Mouse (Mus musculus): ENCODE results near the gene Galnt9. TPM values are rescaled to one million over a fixed set of nuclear protein-coding genes. Genes with fewer than 3 reads are reported as not detected.

Galnt9 gene
- polyA plus RNA-seq, 1 experiment from 2014 or later: 5.6 TPM

GRCm38 (mm10) chr5:110582647-110583538 lies 38.7 kb downstream of the Galnt9 start:
- H3K9me3 ChIP-seq (ENCODE audit: control insufficient read depth, low read length): no peaks in the 10 kb centered on the region
- no peak for DNase-seq (ENCODE audit: low spot score)

DNA sequence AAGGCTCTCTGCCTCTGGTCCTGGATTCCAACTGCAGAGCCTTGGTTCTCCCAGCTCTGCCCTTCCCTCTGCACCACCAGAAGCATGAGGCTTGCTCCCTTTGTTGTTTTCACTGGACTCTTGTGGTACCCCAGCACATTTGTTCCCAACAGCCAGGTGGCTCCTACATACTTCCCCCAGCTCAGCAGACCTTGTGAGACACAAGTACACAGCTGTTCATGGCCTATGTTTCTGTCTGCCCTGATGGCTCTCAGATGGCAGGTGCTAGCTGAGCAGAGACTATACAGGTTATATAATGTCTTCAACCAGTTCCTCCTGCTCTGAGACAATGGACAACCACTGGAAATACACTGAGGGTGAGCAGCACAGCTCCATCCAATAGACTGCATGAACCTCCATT lies 43.3 kb downstream of the Galnt9 start:
- no peaks in the 10 kb centered on the region for H3K27me3 ChIP-seq (ENCODE audit: control insufficient read depth, insufficient read depth, low read length)
- H3K9me3 ChIP-seq (ENCODE audit: control insufficient read depth, low read length): no peaks in the 10 kb centered on the region
- no peak overlapping the region for H3K27ac ChIP-seq (ENCODE audit: low read depth, low read length)
- H3K4me3 ChIP-seq (ENCODE audit: low read depth, low read length): no peak overlapping the region
- H3K4me1 ChIP-seq (ENCODE audit: control insufficient read depth, insufficient read depth, low read length): no peaks in the 10 kb centered on the region
- ATAC-seq (ENCODE audit: insufficient read depth, low FRiP score, low TSS enrichment) (no peak), DNase-seq (ENCODE audit: low spot score) (no peak)
- H3K9ac ChIP-seq (ENCODE audit: low read length): no peak overlapping the region
- H3K4me2 ChIP-seq (ENCODE audit: low read depth): no peak overlapping the region
- no peaks in the 10 kb centered on the region for H3K36me3 ChIP-seq (ENCODE audit: control insufficient read depth, insufficient read depth, low read length)

More at GRCm38 (mm10) chr5:110582647-110583538, 38.7 kb downstream of the Galnt9 start:
- H3K4me3 ChIP-seq (ENCODE audit: low read depth, low read length): no peak overlapping the region
- H3K27ac ChIP-seq (ENCODE audit: low read depth, low read length): no peak overlapping the region
- H3K4me1 ChIP-seq (ENCODE audit: control insufficient read depth, insufficient read depth, low read length): no peaks in the 10 kb centered on the region
- WGBS: 81% methylated on average over 10 of the region's 10 CpGs
- no peaks in the 10 kb centered on the region for H3K27me3 ChIP-seq (ENCODE audit: control insufficient read depth, insufficient read depth, low read length)
- ATAC-seq (ENCODE audit: insufficient read depth, low FRiP score, low TSS enrichment): no peak
- H3K9ac ChIP-seq (ENCODE audit: low read length): no peak overlapping the region
- no peak overlapping the region for H3K4me2 ChIP-seq (ENCODE audit: low read depth)
- no peaks in the 10 kb centered on the region for H3K36me3 ChIP-seq (ENCODE audit: control insufficient read depth, insufficient read depth, low read length)

DNA sequence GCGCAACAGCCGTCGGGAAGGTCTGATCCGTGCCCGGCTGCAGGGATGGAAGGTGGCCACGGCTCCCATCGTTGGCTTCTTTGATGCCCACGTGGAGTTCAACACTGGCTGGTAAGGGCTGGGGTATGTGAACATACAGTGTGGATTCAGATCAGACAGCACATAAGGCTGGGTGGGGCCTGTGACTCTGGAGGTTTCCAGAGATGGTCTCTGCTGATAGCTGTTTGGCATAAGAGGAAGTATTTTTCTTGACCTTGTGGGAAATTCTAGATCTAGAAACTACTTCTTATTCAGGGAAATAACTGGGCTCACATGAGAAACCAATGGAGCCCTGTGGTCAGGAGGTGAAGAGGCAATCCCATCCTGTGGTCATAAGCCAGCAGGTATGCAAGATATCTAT lies 45.7 kb downstream of the Galnt9 start:
- no peak for DNase-seq (ENCODE audit: low spot score)
- H3K27ac ChIP-seq (ENCODE audit: low read depth, low read length): no peak overlapping the region
- 90% methylated on average over 8 of the region's 8 CpGs for WGBS
- no peaks in the 10 kb centered on the region for H3K36me3 ChIP-seq (ENCODE audit: control insufficient read depth, insufficient read depth, low read length)
- no peak overlapping the region for H3K4me2 ChIP-seq (ENCODE audit: low read depth)
- H3K9me3 ChIP-seq (ENCODE audit: control insufficient read depth, low read length): no peaks in the 10 kb centered on the region
- H3K27me3 ChIP-seq (ENCODE audit: control insufficient read depth, insufficient read depth, low read length): no peaks in the 10 kb centered on the region
- H3K4me1 ChIP-seq (ENCODE audit: control insufficient read depth, insufficient read depth, low read length): no peaks in the 10 kb centered on the region
- no peak overlapping the region for H3K4me3 ChIP-seq (ENCODE audit: low read depth, low read length)
- no peak for ATAC-seq (ENCODE audit: insufficient read depth, low FRiP score, low TSS enrichment)
- no peak overlapping the region for H3K9ac ChIP-seq (ENCODE audit: low read length)

DNA sequence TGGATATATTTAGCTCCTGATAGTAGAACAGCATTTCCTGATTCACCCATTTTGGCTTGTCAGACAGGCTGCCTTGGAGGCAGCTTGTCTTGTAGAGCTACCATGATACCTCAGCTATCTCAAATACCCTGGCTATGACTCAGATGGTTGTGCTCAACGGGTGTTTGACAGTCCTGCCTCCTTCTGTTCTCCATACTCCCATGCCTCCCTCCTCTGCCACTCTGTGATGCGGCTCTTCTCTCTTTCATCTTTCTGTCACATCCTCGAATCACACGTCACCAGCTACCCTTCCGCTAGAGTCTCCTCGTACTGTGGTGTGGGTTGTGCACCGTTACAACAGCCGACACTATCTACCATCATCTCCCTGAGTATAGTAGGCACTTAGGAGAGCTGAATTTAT lies 50.3 kb downstream of the Galnt9 start:
- 90% methylated on average over 8 of the region's 8 CpGs for WGBS
- Histone ChIP-seq H3K27ac (ENCODE audit: low read depth, low read length) (no peak overlapping the region), H3K36me3 (ENCODE audit: control insufficient read depth, insufficient read depth, low read length) (no peaks in the 10 kb centered on the region), H3K4me3 (ENCODE audit: low read depth, low read length) (no peak overlapping the region), H3K9ac (ENCODE audit: low read length) (no peak overlapping the region), H3K4me1 (ENCODE audit: control insufficient read depth, insufficient read depth, low read length) (no peaks in the 10 kb centered on the region; the same call in 1 of the 2 replicates), H3K4me2 (ENCODE audit: low read depth) (no peak overlapping the region), H3K9me3 (ENCODE audit: control insufficient read depth, low read length) (no peaks in the 10 kb centered on the region), H3K27me3 (ENCODE audit: control insufficient read depth, insufficient read depth, low read length) (no peaks in the 10 kb centered on the region)
- DNase-seq (ENCODE audit: low spot score) (no peak), ATAC-seq (ENCODE audit: insufficient read depth, low FRiP score, low TSS enrichment) (no peak)

DNA sequence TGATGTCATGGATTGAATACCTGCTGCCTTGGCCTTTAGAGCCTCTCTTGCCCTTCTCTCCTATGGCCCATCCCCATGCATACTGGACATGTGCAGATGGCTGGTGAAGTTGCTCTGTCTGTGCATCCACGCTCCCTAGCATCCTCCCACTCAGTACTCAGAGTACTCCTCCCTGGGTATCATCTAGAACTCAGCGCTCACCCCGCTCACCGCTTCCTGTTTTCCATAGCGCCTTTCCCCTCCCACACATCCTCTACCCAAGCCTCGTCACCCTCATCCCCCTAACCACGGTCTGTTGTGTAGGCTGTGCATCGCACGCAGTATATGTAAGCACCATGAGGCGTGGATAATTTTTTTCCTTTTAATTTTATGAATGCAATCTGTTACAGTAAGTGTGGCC lies 51.2 kb downstream of the Galnt9 start:
- no peak for DNase-seq (ENCODE audit: low spot score)
- H3K27ac ChIP-seq (ENCODE audit: low read depth, low read length): no peak overlapping the region
- no peak overlapping the region for H3K9ac ChIP-seq (ENCODE audit: low read length)
- no peaks in the 10 kb centered on the region for H3K27me3 ChIP-seq (ENCODE audit: control insufficient read depth, insufficient read depth, low read length)
- H3K36me3 ChIP-seq (ENCODE audit: control insufficient read depth, insufficient read depth, low read length): no peaks in the 10 kb centered on the region
- no peak for ATAC-seq (ENCODE audit: insufficient read depth, low FRiP score, low TSS enrichment)
- H3K4me1 ChIP-seq (ENCODE audit: control insufficient read depth, insufficient read depth, low read length): no peaks in the 10 kb centered on the region; the same call in 1 of the 2 replicates
- WGBS: 94% methylated on average over 10 of the region's 10 CpGs
- H3K4me2 ChIP-seq (ENCODE audit: low read depth): no peak overlapping the region
- no peak overlapping the region for H3K4me3 ChIP-seq (ENCODE audit: low read depth, low read length)
- no peaks in the 10 kb centered on the region for H3K9me3 ChIP-seq (ENCODE audit: control insufficient read depth, low read length)

DNA sequence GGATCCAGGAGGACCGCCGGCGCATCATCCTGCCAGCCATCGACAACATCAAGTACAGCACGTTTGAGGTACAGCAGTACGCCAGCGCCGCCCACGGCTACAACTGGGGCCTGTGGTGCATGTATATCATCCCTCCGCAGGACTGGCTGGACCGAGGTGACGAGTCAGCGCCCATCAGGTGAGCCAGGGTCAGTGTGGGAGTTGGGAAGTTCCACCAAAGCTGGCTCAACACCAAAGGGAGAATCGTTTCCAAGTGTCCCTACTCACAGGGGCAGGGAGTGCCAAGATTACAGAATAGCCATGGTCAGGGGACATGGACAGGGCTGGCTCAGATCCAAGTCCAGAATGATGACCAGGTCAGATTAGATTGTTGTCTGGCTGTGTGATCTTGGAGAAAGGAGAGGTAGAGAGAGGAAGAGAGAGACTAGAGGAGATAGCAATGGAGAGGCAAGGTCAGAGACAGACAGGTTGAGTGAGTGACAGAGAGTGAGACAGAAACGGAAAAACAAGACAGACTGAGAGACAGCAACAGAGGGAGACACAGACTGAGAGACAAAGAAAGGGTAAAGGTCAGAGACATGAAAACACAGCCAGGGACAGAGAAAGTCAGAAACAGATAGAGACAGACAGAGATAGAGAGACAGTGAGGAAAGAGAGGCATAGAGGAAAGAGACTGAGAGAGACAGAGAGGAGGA lies 52.1 kb downstream of the Galnt9 start:
- Histone ChIP-seq H3K36me3 (ENCODE audit: control insufficient read depth, insufficient read depth, low read length) (no peaks in the 10 kb centered on the region), H3K9me3 (ENCODE audit: control insufficient read depth, low read length) (no peaks in the 10 kb centered on the region), H3K4me2 (ENCODE audit: low read depth) (no peak overlapping the region), H3K4me1 (ENCODE audit: control insufficient read depth, insufficient read depth, low read length) (no peaks in the 10 kb centered on the region; the same call in 1 of the 2 replicates), H3K27ac (ENCODE audit: low read depth, low read length) (no peak overlapping the region), H3K27me3 (ENCODE audit: control insufficient read depth, insufficient read depth, low read length) (no peaks in the 10 kb centered on the region), H3K4me3 (ENCODE audit: low read depth, low read length) (no peak overlapping the region), H3K9ac (ENCODE audit: low read length) (no peak overlapping the region)
- 90% methylated on average over 15 of the region's 15 CpGs for WGBS
- ATAC-seq (ENCODE audit: insufficient read depth, low FRiP score, low TSS enrichment): no peak
- DNase-seq (ENCODE audit: low spot score): no peak

GRCm38 (mm10) chr5:110597502-110597901 lies 53.3 kb downstream of the Galnt9 start:
- Histone ChIP-seq H3K9ac (ENCODE audit: low read length) (no peak overlapping the region), H3K4me3 (ENCODE audit: low read depth, low read length) (no peak overlapping the region), H3K9me3 (ENCODE audit: control insufficient read depth, low read length) (no peaks in the 10 kb centered on the region), H3K36me3 (ENCODE audit: control insufficient read depth, insufficient read depth, low read length) (no peaks in the 10 kb centered on the region), H3K4me1 (ENCODE audit: control insufficient read depth, insufficient read depth, low read length) (no peaks in the 10 kb centered on the region; the same call in 1 of the 2 replicates), H3K4me2 (ENCODE audit: low read depth) (no peak overlapping the region), H3K27me3 (ENCODE audit: control insufficient read depth, insufficient read depth, low read length) (no peaks in the 10 kb centered on the region), H3K27ac (ENCODE audit: low read depth, low read length) (no peak overlapping the region)
- ATAC-seq (ENCODE audit: insufficient read depth, low FRiP score, low TSS enrichment) (no peak), DNase-seq (ENCODE audit: low spot score) (no peak)
- WGBS: 43% methylated on average over 2 of the region's 2 CpGs

GRCm38 (mm10) chr5:110598298-110599095 lies 54.3 kb downstream of the Galnt9 start:
- no peak for DNase-seq (ENCODE audit: low spot score)
- no peaks in the 10 kb centered on the region for H3K27me3 ChIP-seq (ENCODE audit: control insufficient read depth, insufficient read depth, low read length)
- no peak overlapping the region for H3K27ac ChIP-seq (ENCODE audit: low read depth, low read length)
- ATAC-seq (ENCODE audit: insufficient read depth, low FRiP score, low TSS enrichment): no peak
- 35% methylated on average over 12 of the region's 12 CpGs for WGBS
- no peak overlapping the region for H3K9ac ChIP-seq (ENCODE audit: low read length)
- no peak overlapping the region for H3K4me3 ChIP-seq (ENCODE audit: low read depth, low read length)
- no peak overlapping the region for H3K4me2 ChIP-seq (ENCODE audit: low read depth)
- H3K9me3 ChIP-seq (ENCODE audit: control insufficient read depth, low read length): no peaks in the 10 kb centered on the region
- H3K36me3 ChIP-seq (ENCODE audit: control insufficient read depth, insufficient read depth, low read length): no peaks in the 10 kb centered on the region
- no peaks in the 10 kb centered on the region; the same call in 1 of the 2 replicates for H3K4me1 ChIP-seq (ENCODE audit: control insufficient read depth, insufficient read depth, low read length)

Data from neural tube, embryonic 11.5 days (tissue).